Mouse (Mus musculus) liver, adult 2 months (tissue): ENCODE results near the gene Lef1.

Source experiments
- CTCF ChIP-seq: fragments of 200-500 bp; IDR thresholded peaks from 2 replicates; pipeline ENCODE4 v1.5.1; 2011; ENCODE audit warnings: low read depth, low read length, control low read depth
- POLR2A ChIP-seq: fragments of 200-500 bp; IDR thresholded peaks from 2 replicates; pipeline ENCODE4 v1.6.1; 2011; ENCODE audit warnings: low read length, control low read depth; ENCODE audit not compliant: insufficient read depth; ENCODE audit errors: extremely low read depth

DNA sequence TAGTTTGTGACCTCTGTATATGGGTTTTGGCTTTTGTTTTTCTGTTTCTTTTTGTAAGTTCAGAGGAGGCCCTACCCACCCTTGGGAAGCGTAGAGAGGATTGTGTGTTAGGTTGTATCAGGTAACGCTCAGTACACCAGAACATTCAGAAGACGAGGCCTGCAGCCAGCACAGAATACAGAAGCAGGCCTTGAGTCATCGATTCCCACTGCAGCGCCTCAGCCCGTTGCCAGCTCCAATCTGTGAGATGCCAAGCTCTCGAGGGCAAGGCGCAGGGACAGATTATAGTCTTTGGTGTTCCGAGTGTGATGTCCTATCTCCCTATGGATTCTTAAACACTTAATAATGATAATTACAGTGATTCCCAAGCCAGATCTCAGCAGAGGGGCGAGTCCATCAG lies 85.8 kb downstream of the Lef1 start:
- TF ChIP-seq CTCF (no peak), POLR2A (no peak)
